Mouse (Mus musculus): ENCODE measurements around the gene Ccdc88a.
"Not testable (repeated sequence)": the region's sequence is repeated elsewhere in the genome, so short reads cannot be mapped to it uniquely, and the experiment has no call there.

Ccdc88a gene

DNA sequence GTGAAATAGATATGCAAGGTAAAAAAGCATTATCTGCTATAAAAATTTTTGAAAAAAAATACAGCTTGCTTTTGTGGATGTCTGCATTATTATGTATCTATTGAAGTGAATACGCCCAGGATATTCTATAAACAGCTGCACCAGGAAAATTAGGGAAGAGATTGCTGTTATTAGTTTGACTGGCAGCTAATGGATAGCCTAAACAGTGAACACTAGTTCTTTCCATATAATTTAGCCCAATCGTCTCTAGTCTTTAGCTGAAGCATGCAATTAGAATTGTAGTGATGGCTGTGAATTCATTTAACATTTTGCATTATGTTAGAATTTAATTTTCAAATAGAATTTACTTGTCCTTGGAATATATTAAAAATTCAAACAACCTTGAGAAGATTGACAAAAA, 75.3 kb downstream of the Ccdc88a start:
- no peak for DNase-seq (ENCODE audit: low spot score)

DNA sequence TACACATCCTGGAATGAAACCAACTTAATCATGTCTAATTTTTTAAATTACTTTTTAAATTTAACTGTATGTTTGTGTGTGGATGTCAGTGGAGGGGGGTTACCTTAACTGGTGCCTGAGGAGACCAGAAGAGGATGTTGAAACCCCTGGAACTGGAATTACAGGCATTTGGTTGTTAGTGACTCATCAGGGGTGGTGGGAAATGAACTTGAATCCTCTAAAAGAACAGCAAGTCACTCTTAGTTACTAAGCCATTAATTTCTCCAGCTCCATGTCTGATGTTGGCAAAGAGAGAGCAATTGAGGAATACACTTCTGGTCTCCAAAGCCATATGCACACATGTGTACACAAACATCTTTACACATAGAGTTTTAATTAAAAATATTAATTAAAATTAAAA, 101.2 kb downstream of the Ccdc88a start:
- no peak for DNase-seq (ENCODE audit: low spot score)

DNA sequence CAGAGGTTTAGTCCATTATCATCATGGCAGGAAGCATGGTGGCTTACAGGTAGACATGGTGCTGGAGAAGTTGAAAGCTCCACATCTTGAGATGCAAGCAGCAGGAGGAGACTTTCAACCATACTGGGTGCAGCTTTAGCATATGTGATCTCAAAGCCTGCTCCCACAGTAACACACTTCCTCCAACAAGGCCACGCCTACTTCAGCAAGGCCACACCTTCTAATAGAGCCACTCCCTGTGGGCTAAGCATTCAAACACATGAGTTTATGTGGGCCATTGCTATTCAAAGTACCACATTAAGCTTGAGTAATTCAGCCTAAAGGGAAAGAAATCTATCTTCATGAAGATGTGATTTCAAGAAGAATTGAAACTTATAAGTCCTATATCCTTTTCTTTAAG, 119.7 kb downstream of the Ccdc88a start:
- DNase-seq (ENCODE audit: low spot score), result no peak

DNA sequence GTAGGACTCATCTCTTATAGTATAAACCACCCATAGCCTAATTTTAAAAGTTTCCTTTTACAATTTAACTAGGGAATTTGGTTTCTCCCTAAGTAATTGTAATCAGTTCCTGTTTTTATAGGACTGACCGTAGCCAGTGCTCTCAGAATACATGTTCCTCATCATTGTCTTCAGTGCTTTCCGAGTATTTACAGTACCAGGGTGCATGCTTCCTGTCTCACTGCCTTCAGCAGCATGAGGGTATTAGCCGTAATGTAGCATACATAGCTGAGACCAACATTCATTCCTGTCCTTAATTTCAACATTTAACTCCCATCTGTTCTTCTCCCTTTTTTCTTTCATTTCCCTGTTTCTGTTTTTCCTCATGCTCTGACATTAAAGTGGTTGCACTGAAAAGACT, 123.5 kb downstream of the Ccdc88a start:
- no peak for DNase-seq (ENCODE audit: low spot score)

DNA sequence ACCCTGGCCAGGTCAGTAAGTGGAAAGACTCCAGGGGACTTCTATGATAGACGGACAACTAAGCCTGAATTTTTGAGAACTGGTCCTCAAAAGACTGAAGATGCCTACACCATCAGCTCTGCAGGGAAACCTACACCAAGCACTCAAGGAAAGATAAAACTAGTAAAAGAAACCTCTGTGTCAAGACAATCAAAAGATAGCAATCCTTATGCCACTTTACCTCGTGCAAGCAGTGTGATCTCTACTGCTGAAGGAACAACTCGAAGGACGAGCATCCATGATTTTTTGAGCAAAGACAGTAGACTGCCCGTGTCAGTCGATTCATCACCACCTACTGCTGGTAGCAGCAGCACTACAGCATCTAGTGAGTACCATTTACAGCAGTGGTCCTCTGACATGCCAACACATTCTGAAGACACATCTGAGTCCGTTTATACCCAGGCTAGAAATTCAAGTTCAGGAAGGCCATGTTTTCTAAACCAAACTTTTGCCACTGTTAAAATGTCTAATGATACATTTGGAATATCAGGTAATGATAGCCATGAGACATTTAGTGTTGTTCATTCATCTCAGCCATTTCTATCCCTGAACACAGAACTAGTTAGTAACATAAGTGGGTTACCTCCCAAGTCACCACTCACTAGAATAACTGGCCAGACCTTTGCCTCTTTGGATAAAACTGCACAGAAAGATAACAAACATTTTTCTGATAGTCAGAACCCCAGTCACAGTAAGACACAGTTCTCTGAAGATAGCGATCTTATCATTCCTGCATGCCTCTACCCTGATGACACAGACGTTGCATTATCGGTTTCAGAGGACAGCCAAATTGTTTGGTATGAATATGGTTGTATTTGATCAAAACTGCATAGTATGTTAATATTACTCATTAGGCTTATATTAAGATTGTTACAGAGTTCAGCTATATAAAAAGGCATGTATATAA, 130.8 kb downstream of the Ccdc88a start:
- DNase-seq (ENCODE audit: low spot score), result no peak

DNA sequence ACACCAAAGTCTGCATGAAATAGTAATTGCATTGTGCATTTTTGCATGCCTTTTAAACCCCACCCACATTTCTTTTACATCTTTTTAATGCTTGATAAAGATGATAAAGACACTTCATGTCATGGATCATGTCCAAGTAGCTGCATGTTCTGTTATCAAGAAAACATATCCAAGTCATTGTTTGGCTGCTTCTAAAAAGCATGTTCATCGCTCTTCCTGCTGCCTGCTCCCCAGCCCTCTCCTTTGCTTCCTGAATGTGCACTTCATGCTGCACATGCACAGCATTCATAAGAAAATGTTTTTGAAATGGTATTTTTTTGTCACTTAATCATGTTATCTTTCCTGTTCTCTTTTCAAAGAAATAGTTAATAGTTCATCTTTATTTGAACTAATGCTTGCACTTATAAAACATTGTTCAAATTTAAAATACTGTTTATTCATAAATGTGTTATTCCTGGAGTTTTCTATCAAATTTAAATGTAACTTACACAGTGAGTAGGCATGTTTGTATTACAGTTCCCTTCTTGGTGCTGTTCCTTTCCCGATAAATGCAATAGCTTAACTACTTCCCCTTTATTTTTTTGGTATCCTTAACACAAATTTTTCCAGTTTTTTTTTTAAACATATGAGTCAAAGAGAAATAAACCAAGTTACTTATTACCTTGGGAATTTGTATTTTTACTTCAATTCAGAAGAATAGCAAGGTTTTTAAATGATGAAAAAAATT, 131.6 kb downstream of the Ccdc88a start:
- DNase-seq (ENCODE audit: low spot score), result no peak

DNA sequence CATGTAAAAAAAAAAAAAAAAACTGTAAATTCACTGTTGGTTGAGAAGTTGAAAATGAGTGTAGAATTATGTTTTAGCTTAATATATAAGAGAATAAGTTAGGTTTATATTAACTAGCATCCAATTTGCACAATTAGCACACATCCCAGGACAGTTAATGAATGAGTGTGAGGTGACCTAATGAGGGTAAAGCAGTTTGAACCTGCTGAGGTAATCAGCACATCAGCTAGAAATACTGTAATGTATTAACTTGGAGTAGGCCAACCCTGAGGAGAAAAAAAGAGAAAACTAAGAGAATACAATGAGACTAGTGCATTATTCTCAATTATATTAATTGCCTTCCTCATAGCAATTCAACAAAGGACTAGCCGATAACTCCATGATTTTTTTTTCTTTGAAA, 136.0 kb downstream of the Ccdc88a start:
- no peak for DNase-seq (ENCODE audit: low spot score)

DNA sequence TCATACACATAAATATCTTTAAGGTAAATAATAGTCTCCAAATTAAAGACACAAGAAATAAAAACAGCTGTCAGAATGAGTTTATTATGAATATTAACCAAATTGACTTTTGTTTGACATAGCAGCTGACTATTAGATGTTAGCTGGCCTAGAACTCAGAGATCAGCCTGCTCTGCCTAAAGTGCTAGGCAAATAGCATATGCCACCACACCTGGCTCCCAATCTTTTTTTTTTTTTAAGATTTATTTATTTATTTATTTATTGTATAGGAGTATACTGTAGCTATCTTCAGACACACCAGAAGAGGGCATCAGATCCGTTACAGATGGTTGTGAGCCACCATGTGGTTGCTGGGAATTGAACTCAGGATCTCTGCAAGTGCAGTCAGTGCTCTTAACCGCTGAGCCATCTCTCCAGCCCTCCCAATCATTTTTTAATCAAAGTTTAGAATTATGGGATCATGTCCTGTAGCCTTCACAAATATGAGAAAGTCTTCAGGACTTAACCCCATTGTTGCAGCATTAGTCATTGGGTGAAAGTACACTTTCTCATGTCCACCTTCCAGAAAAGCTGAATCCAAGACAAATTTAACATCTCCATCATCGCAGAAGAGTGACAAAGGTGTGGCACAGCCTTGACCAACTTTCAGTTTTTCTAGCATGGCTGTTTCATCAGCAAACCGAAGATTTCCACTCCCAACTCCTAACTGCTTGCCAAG, 139.5 kb downstream of the Ccdc88a start:
- DNase-seq (ENCODE audit: low spot score), result no peak

DNA sequence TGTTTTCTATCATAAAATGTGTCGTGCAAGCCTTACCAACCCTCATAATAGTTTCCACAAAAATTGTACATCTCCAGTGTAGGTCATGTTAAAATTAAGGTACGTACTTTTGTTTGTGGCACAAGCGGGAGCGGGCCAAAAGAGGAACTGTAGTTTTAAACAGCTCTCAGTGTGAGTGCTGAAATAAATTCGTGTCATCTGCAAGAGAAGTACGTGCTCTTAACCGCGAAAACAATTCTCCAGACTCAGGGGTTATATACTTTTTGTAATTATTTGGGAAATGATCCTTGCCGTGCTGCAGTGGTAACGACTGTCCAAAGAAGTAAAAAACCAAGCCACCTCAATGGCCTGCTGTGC, 140.8 kb downstream of the Ccdc88a start:
- no peak for DNase-seq (ENCODE audit: low spot score)

DNA sequence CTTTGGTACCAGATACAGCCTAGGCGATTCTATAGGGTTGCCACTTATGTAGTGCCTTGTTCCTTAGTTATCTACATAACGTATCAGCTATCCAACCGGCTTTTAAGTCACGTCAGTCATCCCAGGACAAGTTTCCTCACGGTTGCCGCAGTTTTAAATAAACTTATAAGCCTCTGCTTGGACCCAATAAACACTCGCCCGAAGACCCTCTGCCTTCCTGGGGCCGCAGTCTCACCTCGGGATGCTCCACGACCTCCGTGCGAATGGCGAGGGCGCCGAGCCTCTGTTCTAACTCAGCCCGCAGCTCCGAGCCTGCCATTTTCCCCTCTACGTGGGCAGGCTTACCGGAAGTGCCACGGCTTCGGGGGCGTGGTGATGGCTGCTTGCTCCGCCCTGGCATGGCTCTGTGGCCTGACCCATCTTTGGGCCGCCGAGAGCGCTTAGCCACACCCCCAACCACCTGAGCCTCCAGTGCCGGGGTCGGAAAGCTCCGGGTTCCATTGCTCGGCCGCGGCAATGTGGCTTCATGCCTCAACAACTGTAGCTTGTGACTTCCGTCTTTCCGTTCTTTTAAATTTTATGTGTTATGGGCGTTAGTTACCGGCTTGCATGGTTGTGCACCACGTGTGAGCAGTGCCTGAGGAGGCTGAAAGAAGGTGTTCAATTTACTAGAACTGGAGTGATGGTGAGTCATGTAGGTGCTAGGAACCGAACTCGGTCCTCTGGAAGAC, 141.4 kb downstream of the Ccdc88a start, which contains the start of gene Prorsd1:
TSS of gene Prorsd1 (minus strand) at position 352 of the 731 bp plus-strand sequence.
- no peak for DNase-seq (ENCODE audit: low spot score)

DNA sequence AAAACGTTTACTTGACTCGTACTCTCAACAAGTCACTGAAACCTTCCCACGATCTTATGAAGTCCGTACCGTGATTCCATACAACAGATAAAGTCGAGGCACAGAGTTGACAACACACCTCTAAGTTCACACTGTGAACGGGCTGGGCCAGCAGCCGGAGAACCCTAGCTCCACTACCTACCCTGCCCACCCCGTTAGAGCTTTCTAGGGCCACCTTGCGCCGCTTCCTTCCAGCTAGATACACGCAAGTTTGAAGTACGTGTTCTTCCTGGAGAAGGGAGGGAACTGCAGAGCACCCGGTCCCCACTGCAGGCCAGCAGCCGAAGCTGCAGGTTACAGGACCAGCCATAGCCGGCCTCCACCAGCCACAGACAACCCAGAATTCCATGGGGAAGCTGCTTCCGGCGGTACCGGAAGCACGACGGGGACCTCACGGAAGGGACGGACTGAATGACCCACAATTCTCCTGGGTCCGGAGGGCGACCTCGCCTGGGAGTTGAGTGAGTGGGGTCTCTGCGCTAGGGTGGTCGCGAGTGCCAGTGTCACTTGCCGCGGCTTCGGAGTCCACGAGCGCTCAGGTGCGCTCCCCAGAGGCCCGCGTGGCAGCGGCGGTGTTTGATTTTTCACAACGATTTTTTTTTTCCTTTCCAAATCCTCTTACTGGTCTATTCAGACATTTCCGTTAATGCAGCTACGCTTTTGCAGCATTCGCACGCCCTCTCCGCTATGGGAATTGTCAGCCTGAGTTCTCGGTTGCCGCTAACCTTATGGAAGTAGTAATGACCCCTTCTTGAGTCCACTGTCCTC, 152.7 kb downstream of the Ccdc88a start, which contains the start of gene Mtif2:
TSS of gene Mtif2 (plus strand) at position 421 of the 807 bp plus-strand sequence.
- peak; percentile 47 for DNase-seq (ENCODE audit: low spot score)

DNA sequence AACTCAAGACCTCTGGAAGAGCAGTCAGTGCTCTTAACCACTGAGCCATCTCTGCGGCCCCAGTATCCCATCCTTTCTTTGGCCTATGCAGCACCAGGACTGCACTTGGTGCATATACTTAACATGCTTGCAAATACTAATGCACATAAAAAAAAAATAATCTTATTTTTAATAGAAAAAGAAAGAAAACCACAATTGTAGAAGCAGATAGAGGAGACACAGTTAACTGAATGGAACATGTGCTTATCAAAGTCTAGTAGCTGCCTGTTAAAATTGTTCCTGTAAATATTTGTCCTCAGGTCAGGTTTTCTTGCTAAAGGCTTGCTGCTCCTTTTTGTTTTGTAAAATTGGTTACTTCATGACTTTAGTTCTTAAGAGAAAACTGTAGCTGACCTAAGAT, 164.7 kb downstream of the Ccdc88a start:
- DNase-seq (ENCODE audit: low spot score), result no peak

DNA sequence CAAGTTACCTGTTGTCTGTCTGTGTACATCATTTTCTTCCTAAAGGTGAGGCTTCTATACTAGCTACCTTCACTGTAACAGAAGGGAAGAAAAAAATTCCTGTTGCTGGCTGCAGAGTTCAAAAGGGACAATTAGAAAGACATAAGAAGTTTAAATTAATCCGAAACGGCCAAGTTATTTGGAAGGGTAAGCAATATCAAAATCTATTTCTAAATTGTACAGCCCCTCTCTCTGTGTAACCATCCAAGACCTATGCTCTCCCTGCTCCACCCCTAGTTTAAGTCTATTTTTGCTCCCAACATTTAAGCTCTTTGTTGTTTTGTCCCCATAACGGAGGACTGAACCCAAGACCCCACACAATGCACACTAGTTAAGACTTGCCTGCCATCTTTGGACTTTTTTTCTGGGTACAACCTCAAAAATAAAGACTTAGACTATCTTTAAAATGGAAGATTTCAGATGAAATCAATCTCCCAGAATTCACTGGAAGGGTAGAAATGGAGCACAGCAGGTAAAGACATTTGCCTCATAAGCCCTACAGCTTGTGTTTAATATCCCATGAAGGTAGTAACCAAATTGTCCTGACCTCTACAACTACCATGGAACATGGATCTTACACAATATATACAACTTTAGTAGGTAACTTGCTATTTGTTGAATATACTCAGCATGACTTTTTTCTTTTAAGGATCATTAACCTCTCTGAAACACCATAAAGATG, 170.9 kb downstream of the Ccdc88a start:
- no peak for DNase-seq (ENCODE audit: low spot score)

DNA sequence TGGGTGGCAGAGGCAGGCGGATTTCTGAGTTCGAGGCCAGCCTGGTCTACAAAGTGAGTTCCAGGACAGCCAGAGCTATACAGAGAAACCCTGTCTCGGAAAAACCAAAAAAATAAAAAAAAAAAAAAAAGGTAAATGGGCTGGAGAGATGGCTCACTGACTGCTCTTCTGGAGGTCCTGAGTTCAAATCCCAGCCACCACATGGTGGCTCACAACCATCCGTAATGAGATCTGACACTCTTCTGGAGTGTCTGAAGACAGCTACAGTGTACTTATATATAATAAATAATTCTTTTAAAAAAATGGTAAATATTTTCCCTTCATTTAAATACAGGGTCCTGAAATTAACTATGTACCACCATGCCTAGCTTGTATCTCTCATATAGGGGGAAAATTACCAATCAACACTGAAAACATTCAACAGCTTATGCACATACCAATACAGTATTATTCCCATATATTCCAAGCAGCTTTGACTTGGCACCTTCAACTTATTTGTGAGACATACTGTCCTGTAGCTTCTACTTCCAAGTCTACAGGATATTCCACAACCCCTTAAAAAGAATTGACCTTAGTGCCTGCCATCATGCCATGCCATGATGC, 171.8 kb downstream of the Ccdc88a start:
- DNase-seq (ENCODE audit: low spot score), result not testable (repeated sequence)

DNA sequence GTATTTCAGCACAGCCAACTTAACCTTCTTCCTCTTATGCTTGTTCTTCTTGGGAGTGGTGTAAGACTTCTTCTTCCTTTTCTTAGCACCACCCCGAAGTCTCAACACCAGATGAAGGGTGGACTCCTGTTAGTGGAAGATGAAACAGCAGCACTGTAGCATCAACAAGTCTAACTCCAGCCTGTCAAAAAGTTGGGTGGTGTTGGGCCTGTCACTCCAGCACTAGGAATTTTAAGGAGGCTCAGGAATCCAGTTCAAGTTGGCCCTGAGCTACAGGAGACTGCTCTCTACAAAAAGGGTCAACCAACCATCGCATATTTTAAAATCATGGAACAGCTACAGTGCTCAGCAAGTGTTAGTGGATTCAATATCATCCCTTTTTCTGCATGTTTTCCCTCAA, 172.8 kb downstream of the Ccdc88a start:
- not testable (repeated sequence) for DNase-seq (ENCODE audit: low spot score)

DNA sequence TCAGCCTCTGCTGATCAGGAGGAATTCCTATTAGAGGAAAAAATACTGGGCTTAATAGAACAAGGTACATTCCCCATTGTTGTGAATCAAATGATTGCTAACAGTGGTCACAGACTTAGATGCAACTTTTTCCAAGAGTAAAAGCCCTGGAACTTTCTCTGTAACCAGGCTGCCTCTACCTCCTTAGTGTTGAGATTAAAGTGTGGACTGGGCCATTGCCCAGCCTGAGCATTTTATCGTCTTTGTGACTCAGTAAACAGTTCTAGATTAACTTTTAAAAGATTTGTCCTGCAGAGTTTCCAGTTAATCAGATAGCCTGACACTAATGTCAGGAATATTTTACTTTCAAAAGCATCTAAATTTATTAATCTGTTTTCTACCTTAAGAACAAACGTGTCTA, 173.3 kb downstream of the Ccdc88a start:
- DNase-seq (ENCODE audit: low spot score), result no peak

DNA sequence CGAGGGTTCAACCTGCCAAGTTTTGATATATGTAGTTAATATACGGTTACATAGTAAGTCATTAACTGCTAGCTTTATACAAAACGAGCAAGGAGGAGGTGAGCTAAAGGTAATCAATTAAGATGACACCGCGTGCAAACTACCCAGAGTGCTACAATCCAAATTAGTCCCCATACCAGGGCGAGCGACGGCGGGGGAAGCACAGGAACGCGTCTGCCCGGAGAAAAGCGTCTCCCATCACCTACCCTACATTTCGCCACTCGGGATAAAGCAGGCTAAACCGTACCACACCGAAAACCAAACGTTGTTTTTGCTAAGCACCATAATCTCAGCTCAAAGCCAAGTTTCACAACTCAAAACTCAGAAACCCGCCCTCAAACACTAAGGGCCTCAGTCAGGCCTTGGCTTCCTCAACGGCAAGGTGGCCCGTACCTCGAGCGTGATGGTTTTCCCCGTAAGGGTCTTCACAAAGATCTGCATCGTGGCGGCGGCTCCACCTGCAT, 173.8 kb downstream of the Ccdc88a start:
- DNase-seq (ENCODE audit: low spot score), result no peak

DNA sequence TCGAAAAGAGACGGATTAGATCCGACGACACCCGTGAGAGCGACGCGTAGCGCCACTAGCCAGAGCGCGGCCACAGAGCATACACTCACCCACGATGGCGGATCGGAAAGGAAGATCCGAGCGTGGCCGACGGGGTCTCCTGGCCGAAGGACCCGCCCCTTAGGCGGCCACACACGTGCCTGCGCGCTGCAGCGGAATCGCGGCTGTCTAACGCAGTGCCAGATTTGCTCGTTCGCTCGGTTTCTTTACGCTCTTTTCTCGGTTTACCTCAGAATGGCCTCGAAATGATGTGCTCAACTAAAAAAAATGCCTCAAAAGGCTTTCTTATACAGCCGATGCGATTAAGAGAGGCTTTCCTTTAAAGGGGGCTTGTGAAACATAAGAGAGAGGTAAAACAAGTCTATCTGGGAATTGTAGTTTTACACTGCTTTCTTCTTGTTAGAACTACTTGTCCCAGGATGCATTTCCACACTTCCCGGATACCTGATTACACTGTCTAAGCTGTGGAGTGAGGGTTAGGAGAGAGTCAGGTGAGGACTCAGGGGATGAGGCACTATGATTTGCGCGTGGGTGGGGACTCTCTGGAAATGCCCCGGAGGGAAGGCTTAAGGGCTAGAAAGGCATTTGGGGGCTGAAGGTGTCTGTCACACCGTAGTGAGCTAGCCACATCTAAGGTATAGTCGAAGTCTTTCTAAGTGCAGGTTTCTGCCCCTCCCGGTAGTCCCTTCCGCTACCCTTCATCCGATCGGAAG, 174.5 kb downstream of the Ccdc88a start, which contains the start of the genes Clhc1 and Rps27a:
TSS of gene Clhc1 (plus strand) at position 199 of the 752 bp plus-strand sequence.
TSS of gene Rps27a (minus strand) at position 358 of the 752 bp plus-strand sequence.
- peak; percentile 85 for DNase-seq (ENCODE audit: low spot score)

All from layer of hippocampus, adult 9-10 months (tissue).